Mouse (Mus musculus) midbrain, postnatal 0 days (tissue): ENCODE measurements around the gene Ncstn. TPM values are rescaled to one million over a fixed set of nuclear protein-coding genes. Genes with fewer than 3 reads are reported as not detected.

ENCODE experiments used
- ATAC-seq: fragments of 200-750 bp; cut with Nextera tagmentation; 2 replicates; pipeline ENCODE4 v1.8.0; 2017; ENCODE audit warnings: moderate number of reproducible peaks, mild to moderate bottlenecking, moderate TSS enrichment, moderate library complexity; ENCODE audit not compliant: low FRiP score
- DNase-seq: peaks from one replicate; pipeline ENCODE4 v3.0.0-alpha.2; 2015; ENCODE audit warnings: low spot score
- H3K27ac ChIP-seq: fragments of 300-500 bp; sonication (generic); 2 replicates; pipeline ENCODE4 v1.5.1; 2014; ENCODE audit warnings: low read depth, mild to moderate bottlenecking, low read length, mixed read lengths
- H3K27me3 ChIP-seq: fragments of 300-500 bp; sonication (generic); 2 replicates; pipeline ENCODE4 v1.6.1; 2014; ENCODE audit warnings: low read length, control low read depth, mixed read lengths; ENCODE audit not compliant: insufficient read depth
- H3K36me3 ChIP-seq: fragments of 300-500 bp; sonication (generic); 2 replicates; pipeline ENCODE4 v1.6.1; 2014; ENCODE audit warnings: low read length, control low read depth, mixed read lengths; ENCODE audit not compliant: insufficient read depth
- H3K4me1 ChIP-seq: fragments of 300-500 bp; sonication (generic); 2 replicates; pipeline ENCODE4 v1.6.1; 2014; ENCODE audit warnings: mild to moderate bottlenecking, control low read depth, antibody characterized with exemption, low read length, mixed read lengths; ENCODE audit not compliant: insufficient read depth
- H3K4me2 ChIP-seq: fragments of 300-500 bp; sonication (generic); 2 replicates; pipeline ENCODE4 v1.6.1; 2014; ENCODE audit warnings: low read depth, mild to moderate bottlenecking, low read length, mixed read lengths; ENCODE audit not compliant: poor library complexity, severe bottlenecking
- H3K4me3 ChIP-seq: fragments of 300-500 bp; sonication (generic); 2 replicates; pipeline ENCODE4 v1.5.1; 2014; ENCODE audit warnings: low read depth, mild to moderate bottlenecking, low read length, moderate library complexity
- H3K9ac ChIP-seq: fragments of 300-500 bp; sonication (generic); replicated peaks from 2 replicates; pipeline ENCODE4 v1.6.1; 2014; ENCODE audit warnings: mild to moderate bottlenecking, low read length, moderate library complexity, mixed read lengths; ENCODE audit not compliant: poor library complexity, severe bottlenecking
- H3K9me3 ChIP-seq: fragments of 300-500 bp; sonication (generic); 2 replicates; pipeline ENCODE4 v1.6.1; 2016; ENCODE audit warnings: low read length, control low read depth
- CTCF ChIP-seq: IDR thresholded peaks from 2 replicates; pipeline ENCODE4 v1.5.1; 2016; ENCODE audit warnings: antibody characterized with exemption, mild to moderate bottlenecking
- WGBS: fragments of 180-500 bp; shearing (Covaris S2); extraction: QIAGEN DNeasy Blood & Tissue Kit; methylation state at CpG from one replicate; pipeline ENCODE4 v1.1.7; 2014; 5-methylcytosine and 5-hydroxymethylcytosine counted together
- polyA plus RNA-seq: library from polyadenylated mRNA; unstranded; fragments of >200 nt; fragmentation: Nextera tagmentation; extraction: Ambion mirVana; gene quantifications from 2 replicates; pipeline ENCODE4 v1.2.1, GENCODE M21; 2015
- total RNA-seq: library from RNA; depleted of rRNA; stranded (reverse); fragments of >200 nt; gene quantifications from 2 replicates; pipeline ENCODE4 v1.2.3, GENCODE M21; 2014

Gene Ncstn
- total and polyA plus RNA-seq, 2 experiments from 2014 or later: 70.3 to 93.3 TPM

GRCm38 (mm10) chr1:172064613-172065141 lies 17.9 kb downstream of the Ncstn start:
- ATAC-seq: peak; percentile 50; the same call in 1 of the 2 replicates
- 49% methylated on average over 13 of the region's 13 CpGs for WGBS
- H3K27ac ChIP-seq: no peak overlapping the region
- H3K27me3 ChIP-seq: no peaks in the 10 kb centered on the region
- H3K9ac ChIP-seq: no peak overlapping the region
- H3K4me1 ChIP-seq: no peaks in the 10 kb centered on the region
- H3K4me3 ChIP-seq: no peak overlapping the region
- peaks cover 43% of the 10 kb centered on the region for H3K36me3 ChIP-seq
- no peak overlapping the region for H3K4me2 ChIP-seq
- DNase-seq: peak; percentile 69
- TF ChIP-seq CTCF: no peak
- no peaks in the 10 kb centered on the region for H3K9me3 ChIP-seq

GRCm38 (mm10) chr1:172063291-172064023 lies 19.1 kb downstream of the Ncstn start:
- H3K4me1 ChIP-seq: no peaks in the 10 kb centered on the region
- H3K4me3 ChIP-seq: no peak overlapping the region
- H3K9me3 ChIP-seq: no peaks in the 10 kb centered on the region
- no peak overlapping the region for H3K4me2 ChIP-seq
- no peak overlapping the region for H3K27ac ChIP-seq
- H3K27me3 ChIP-seq: no peaks in the 10 kb centered on the region
- no peak for TF ChIP-seq CTCF
- ATAC-seq (no peak), DNase-seq (no peak)
- no peak overlapping the region for H3K9ac ChIP-seq
- 67% methylated on average over 4 of the region's 4 CpGs for WGBS
- peaks cover 31% of the 10 kb centered on the region for H3K36me3 ChIP-seq

- Histone ChIP-seq H3K4me3 (no peak overlapping the region), H3K4me1 (no peaks in the 10 kb centered on the region), H3K9ac (no peak overlapping the region), H3K9me3 (no peaks in the 10 kb centered on the region), H3K36me3 (peaks cover 17% of the 10 kb centered on the region), H3K4me2 (no peak overlapping the region), H3K27ac (no peak overlapping the region), H3K27me3 (no peaks in the 10 kb centered on the region)
- no peak for TF ChIP-seq CTCF
- no peak for DNase-seq
- ATAC-seq: no peak
- WGBS: 81% methylated on average over 2 of the region's 2 CpGs
These were observed 20.5 kb downstream of the Ncstn start for GRCm38 (mm10) chr1:172062101-172062500.

- no peaks in the 10 kb centered on the region for H3K27me3 ChIP-seq
- DNase-seq (peak; percentile 60), ATAC-seq (peak; percentile 9; the same call in 1 of the 2 replicates)
- H3K36me3 ChIP-seq: peaks cover 8% of the 10 kb centered on the region
- TF ChIP-seq CTCF: no peak
- 22% methylated on average over 8 of the region's 8 CpGs for WGBS
- H3K4me3 ChIP-seq: no peak overlapping the region
- no peaks in the 10 kb centered on the region for H3K9me3 ChIP-seq
- no peaks in the 10 kb centered on the region for H3K4me1 ChIP-seq
- no peak overlapping the region for H3K4me2 ChIP-seq
- H3K9ac ChIP-seq: no peak overlapping the region
- H3K27ac ChIP-seq: no peak overlapping the region
These were observed 21.4 kb downstream of the Ncstn start for GRCm38 (mm10) chr1:172061217-172061616.

DNA sequence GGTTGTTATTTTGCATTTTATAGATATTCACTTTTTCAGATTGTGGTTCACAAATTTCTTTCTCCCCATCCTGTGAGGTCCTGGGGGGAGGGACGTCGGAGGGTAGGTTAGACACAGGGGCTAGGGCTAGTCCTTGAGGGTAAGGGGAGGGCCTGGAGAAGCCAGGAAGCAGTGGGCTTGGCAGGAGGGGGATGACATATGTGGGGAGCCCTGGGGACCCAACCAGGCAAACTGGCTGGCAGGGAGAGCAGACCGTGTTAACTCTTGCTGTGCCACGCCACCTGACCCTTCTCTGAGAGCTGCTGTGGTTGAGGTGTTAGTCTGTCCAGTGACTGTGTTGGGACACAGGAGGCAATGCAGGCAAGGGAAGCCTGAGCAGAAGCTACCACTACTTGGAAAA lies 21.9 kb downstream of the Ncstn start:
- H3K27me3 ChIP-seq: no peaks in the 10 kb centered on the region
- no peak overlapping the region for H3K27ac ChIP-seq
- TF ChIP-seq CTCF: no peak
- 46% methylated on average over 4 of the region's 4 CpGs for WGBS
- peaks cover 6% of the 10 kb centered on the region for H3K36me3 ChIP-seq
- no peak overlapping the region for H3K9ac ChIP-seq
- no peaks in the 10 kb centered on the region for H3K9me3 ChIP-seq
- ATAC-seq (no peak), DNase-seq (peak; percentile 60)
- H3K4me2 ChIP-seq: no peak overlapping the region
- H3K4me1 ChIP-seq: no peaks in the 10 kb centered on the region
- no peak overlapping the region for H3K4me3 ChIP-seq

- Histone ChIP-seq H3K4me2 (no peak overlapping the region), H3K27me3 (no peaks in the 10 kb centered on the region), H3K9ac (no peak overlapping the region), H3K9me3 (no peaks in the 10 kb centered on the region), H3K4me1 (no peaks in the 10 kb centered on the region), H3K27ac (no peak overlapping the region), H3K36me3 (no peaks in the 10 kb centered on the region), H3K4me3 (no peak overlapping the region)
- no peak for TF ChIP-seq CTCF
- DNase-seq: no peak
- WGBS: 57% methylated on average over 7 of the region's 7 CpGs
- no peak for ATAC-seq
These were observed 23.7 kb downstream of the Ncstn start for GRCm38 (mm10) chr1:172058874-172059273.
